Mouse (Mus musculus): ENCODE results near the gene Elac2.

Elac2 gene

DNA sequence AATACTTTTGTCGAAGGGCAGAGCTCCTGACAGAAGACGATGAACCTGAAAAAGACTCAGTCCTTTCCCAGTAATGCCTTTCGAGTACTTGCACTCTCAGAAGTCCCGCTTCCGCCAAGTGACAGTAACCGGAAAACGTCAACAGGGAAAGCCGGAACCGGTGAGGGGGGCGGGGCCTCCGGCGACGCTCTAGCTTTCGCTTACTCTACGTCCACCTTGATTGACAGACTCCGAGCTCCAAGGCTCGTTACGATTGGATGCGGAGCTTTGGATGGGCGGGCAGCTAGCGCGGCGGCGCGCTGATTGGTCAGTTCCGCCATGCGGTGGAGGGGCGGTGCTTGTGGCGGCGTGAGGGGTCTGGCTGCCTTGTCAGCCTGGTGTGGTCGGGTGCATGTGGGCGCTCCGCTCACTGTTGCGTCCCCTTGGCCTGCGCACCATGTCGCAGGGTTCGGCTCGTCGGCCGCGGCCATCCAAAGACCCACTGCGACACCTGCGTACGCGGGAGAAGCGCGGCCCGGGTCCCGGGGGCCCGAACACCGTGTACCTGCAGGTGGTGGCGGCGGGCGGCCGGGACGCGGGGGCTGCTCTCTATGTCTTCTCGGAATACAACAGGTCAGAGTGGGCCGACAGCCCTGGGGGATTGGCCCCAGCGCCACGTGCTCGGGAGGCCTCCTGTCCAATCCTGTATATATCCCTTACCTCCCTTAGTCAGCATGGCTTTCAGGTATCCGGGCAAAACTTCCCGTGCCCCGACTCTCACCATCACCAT lies at the start of gene Elac2:
TSS of gene Elac2 (plus strand) at position 319 of the 769 bp plus-strand sequence.
- peak; percentile 95 to 97 for DNase-seq

DNA sequence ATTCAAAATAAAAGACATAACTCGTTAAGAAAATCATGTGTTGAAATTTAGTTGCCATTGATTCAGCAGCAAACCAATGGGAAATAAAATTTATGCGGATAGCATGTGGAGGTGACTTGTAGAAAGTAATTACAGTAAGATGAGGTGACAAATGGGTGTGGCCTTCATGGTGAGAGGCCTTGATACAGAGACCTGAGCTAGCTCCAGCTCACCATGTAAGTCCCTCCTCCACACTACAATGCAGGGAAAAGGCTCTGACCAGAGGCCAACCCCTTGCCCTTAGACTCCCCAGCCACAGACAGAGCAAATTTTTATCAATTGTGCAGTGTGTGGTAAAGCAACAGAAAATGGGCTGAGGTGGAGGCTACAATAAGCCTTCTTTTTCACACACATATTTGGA lies 49.7 kb upstream of the Elac2 start:
- no peak for DNase-seq

DNA sequence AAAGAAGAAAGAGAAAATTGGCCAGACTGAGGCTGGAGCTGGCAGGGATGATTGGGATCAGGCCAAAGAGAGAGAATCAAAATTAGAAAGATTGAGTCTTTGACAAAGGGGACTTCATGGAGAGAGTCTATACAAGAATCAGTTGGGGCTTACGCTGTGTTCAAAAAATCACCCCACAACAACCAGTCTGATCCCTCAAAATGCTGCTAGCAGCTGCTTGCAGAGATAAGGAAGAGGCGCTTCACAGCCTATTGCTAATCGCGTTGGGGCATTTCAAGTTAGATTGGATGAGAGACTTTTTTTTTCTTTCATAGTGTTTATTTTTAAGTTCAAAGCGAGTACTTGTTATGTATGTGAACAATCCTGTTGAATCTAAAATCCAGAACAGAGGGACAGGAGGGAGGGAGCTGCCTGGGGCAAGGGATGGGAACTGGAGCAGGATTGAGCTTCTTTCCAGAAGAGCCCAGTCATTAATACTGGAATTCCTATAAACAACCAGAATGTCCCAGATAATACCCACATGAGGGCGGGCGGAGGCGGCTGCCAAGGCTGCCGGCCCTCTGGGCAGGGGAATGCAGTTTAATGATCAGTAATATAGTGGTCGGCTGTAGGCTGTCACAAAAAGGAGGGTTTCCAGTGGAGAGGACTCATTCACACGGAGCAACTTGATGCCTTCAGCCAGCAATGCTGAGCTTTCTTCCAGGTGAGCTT lies 47.6 kb upstream of the Elac2 start:
- DNase-seq, result no peak

DNA sequence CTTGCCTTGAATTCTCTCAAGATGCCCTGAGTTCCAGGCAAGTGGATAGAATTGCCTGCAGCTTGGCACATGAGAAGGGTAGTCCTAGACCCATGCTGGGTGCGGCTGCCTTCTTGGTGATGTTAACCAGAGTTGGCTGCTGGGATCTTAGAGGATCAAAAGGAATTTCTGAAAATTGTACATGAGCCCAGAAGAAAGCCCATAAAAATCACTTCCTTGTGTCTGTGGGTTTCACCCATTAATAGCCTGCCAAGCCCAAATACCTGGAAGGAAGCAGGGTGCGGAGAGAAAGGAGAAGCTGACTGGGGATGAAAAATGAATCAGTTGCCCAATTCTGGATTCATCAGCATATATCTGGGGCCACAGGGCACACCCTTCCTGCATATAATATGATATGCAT lies 41.6 kb upstream of the Elac2 start:
- no peak for DNase-seq

DNA sequence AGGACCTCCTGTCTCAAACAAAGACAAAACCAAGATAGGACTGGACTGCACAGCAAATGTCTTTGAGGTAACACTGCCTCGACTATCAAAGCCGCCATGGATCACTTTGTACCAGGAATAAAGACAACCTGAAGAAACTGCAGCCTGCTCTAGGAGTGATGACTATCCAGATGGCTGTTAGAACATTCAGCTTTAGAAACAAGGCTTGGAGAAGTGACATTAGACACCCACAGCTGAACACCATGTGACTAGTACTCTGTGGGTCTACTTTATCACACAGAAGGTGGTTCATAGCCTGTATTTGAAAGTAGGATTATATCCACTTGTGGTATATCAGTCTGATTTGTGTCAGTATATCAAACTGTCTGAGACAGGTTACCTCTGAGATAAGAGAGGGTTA lies 37.6 kb upstream of the Elac2 start:
- no peak for DNase-seq

DNA sequence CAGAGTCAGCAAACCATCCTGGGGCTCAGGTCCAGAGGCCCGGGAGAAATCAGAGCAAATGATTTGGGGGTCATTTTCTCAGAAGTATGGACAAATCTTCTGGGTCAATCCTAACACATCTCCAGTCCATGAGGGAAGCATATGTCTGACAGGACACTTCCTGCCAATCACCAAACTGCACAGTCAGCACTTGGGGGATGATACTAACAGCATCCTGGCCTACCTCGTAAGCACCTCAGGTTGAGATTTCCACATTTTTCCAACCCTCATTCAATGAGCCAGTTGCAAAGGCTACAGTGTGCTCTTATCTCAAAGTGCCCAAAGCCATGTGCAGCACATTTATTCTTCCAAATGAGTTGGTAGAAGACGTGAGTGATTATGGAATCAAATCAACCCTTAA lies 29.1 kb upstream of the Elac2 start:
- no peak for DNase-seq

DNA sequence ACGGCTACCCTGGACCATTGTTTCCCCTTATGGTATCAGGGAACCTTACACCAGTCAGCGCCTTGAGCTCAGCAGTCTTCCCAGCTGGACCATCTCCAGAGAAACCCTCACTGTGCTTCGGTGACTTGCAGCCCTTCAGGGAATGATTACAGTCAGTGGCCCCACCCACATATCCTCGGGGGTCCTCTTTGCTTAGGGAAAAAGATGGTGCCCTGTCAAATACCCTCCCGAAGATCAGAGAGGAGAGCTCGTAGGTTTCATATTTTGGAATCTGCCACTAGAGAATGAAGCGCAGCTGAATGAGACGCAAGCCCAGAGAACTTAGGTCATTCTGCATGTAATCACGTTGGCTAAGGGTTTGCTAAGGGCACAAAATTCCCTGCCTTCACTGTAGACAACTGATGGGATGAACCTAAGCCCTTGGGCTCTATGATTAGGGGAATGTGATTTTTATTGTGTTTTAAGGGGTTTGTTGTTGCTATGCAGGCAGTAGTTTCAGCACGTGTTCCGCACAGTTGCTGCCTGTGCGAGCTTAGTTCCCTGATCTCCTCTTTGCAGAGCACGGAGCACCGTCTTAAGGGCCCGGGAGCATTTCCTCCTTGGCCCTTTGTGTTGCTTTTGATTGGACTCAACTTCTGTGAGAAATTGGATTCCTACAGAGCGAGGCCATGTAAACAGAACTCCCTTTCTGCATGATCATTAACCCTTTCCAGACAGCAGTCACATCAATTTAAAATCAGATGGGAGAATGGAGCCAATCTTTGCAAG lies 21.7 kb upstream of the Elac2 start:
- no peak for DNase-seq

DNA sequence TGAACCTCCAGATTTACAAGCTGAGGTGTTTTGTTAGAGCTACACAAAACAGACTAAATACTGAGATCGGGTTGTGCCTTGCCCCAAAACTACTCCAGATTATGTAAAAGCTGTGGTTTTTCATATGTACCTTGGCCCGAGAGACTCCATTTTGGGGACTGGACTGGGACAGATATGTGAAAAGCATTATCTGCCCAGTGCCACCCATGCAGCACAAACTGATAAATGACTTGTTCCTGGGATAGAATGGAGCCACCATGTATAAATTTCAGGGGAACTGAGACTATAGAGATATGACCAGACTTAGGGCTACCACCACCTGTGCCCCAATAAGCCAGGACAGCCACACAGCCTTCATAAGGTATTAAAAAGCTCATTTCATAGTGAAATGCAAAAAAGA lies 16.2 kb upstream of the Elac2 start:
- no peak for DNase-seq

DNA sequence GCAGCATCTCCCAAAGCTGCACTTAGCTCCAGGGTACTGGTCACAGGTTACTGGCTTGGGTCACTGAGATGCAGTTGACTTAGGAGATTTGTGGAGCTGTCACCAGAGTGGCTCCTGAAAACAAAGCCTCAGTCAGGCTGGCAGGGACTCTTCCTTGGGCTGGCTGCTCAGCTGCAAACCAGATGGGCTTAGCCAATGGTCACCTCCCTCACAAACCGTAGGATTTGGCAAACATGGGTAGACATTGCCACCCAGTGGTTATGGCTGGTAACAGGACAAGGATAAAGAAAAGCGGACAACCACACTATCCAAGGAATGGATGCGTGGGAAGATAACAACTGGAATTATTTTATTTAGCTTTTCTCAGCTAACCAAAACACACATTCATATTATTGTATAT lies 10.3 kb upstream of the Elac2 start:
- no peak for DNase-seq

DNA sequence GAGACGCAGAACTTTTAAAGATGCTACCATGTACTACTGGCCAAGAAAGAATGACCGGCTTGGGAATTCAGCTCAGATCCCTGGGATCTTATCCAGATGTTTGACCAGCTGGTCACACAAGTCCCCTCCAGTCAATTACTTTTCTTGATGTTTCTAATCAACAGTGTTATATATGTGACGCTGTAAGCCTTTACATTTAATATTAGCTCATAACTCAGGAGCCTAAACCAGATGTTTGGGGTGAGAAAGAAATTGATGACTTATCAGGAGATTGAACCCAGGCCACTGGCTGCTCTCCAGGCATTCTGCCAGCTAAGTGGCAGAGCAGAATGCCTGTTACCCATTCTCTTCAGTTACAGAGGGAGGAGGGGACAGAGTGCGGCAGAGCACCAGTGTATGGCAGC lies 9.9 kb upstream of the Elac2 start:
- DNase-seq, result no peak

DNA sequence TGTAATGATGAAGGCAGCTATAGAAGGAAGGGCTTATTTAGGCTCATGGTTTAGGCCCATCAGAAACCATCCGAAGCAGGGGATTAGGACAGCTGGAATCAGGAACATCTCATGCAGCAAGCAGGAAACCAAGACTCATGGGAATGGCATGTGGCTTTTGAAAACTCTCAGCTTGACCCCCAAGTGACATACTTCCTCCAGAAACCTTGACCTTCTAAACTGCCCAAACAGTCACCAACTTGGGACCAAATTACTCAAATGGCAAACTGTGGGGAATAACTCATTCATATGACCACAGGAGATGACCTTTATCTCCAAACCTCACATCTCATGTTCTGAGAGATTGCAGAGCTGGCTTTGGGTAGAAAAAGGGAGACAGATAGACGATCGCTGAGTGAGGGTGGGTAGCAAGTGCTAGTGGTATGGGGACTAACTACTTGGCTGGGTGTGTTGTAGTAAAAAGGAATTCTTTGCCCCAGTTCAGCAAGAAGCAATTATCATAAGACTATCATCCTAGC lies 7.3 kb upstream of the Elac2 start:
- no peak for DNase-seq

DNA sequence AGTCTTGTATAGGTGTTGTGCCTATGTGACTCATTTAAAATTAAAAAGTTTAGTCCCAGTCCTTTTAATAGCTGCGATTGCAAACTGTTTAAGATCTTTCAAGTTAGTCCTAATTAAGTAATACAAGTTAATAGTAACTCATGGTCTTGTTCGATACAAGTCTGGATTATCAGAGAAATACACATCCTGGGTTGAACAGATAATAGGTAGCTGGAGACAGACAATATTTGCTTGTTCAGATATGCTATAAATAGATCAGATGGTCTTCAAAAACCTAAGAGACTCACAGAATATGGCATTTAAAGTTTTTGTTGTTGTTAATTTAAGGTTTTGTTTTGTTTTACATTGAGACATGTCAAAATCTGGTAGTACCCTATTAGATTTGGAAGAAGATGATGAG lies 6.4 kb upstream of the Elac2 start:
- no peak for DNase-seq

DNA sequence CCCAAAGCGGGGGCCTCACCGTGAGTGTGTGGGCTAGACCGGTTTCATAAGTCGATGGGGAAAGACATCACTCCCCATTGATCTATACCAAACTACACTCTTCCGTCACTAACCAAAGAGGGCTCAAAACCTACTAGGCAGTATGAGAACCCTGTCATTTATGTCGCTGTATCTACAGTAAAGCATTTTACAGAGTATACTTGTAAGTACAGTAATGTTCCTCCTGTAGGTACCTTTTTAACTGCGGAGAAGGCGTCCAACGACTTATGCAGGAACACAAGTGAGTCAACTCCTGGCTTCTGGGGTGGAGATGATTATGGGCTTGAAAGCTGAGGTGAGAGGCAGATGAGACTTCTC lies 629 bp downstream of the Elac2 start:
- DNase-seq, result no peak

DNA sequence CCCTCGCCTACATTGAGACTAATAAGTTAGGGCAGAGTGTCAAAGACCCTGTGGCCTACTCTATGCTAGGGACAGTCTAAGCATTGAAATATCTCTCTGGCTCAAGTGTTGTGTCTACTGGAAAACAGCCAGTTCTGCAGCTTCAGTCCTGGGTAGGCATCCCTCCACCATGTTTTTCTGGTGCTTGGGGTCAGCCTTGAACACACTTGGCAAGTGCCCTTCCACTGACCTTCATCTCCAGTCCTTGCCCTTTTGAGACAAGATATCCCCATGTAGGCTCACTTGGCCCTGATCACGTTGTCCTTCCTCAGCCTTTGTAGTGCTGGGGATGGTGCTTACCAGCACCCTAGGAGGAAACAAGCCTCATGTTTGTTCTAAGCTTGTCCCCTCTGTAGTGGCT lies 9.7 kb downstream of the Elac2 start:
- no peak for DNase-seq

DNA sequence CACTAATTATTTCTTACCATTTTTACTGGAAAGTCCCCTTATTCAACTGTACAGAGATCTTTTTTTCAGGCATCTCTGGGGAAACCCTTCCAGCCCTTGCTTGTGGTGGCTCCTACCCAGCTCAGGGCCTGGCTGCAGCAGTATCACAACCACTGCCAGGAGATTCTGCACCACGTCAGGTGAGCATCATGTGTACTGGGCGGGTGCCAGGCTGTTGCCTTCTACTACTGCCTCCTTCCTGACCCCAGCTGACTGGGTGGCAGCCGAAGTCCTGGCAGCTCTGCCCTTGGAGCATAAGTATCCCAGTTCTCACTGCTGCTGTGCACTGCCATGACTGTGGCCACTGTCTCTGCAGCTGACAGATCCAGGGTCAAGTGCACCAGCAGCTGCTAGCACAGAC lies 19.6 kb downstream of the Elac2 start:
- no peak for DNase-seq

DNA sequence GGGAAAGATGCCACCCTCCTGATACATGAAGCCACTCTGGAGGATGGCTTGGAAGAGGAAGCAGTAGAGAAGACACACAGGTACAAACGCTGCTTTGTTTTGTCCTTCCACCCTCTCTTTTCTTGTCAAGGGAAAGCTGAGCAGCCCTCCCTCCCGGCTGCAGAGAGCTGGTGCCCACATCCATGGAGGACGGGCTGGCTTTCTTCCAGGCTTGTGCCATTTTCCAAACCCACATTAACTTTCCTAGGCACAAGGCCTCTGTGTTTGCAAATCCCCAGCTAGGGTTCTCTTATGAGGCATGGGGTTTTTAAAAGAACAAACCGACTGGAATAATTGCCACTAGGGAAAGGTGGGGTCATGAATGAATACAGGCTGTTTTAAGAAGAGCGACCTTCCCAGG lies 20.8 kb downstream of the Elac2 start:
- no peak for DNase-seq

DNA sequence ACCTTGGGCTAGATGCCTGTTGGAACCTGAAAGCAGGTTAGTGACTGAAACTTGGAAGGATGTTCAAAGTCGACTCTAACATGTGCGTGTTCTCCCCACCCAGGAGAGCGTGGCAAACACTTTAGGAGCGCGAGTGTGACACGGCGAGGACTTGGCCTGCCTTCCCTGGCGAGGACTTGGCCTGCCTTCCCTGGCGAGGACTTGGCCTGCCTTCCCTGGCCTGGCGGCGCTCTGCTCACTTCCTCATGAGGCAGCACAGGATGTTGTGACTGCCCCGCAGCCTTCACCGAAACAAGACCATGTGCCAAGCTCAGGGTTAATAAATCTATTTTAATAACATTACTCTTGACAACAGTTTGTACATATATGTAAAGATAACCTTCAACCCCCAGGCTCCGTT lies 22.9 kb downstream of the Elac2 start:
- no peak for DNase-seq

DNA sequence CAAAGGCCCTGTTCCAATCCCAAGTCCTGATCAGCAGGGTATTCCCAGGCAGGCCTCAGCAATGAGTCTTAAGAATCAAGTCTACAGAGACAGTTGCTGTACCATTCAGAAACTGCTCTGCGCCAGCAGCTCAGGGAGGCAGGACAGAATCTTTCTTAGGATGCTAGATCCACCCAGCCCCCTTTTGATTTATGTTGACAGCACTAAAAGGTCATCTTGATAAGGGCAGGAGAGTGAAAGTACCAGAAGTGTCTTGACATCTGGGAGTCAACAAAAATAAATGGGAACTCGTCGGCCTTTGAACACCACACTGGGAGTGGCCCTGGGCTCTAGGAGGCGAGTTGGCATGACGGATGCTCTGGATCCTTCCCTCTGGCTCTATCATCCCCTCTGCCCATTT lies 24.8 kb downstream of the Elac2 start:
- no peak for DNase-seq

DNA sequence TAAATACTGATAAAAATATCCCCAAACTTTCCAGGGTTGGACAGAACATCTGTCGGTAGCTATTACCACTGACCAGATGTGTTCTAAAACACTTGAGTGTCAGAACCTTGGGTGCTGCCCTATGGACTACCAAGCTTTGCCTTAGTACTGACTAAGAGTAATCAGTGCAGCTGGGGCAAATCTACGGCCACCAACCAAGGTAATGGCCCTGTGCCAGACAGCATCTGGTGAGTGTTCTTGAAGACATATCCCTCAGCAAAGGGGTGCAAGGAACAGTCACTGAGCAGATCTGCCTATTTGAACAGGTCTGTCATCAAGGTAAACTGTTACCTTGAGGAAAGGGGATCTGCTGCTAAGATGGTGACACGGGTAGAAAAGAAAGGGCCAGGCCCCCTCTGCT lies 26.0 kb downstream of the Elac2 start:
- no peak for DNase-seq

DNA sequence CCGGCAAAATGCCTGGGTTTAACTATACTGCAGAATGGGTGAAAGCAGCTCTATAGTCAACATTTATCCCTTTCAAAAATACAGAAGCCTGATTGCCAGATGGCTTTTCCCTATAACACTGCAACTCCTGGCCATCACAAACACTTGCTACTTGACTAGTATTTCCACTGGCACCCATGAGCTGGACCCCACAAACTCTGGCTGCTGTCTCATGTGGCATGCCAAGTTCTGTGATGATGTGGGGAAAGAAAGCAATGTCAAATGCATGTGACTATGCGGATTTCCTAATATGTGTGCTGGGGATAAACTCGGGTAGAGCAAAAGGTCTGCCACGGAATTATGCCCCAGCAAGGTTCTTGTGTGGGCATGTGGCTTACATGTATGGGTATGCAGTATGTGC lies 27.2 kb downstream of the Elac2 start:
- no peak for DNase-seq

DNA sequence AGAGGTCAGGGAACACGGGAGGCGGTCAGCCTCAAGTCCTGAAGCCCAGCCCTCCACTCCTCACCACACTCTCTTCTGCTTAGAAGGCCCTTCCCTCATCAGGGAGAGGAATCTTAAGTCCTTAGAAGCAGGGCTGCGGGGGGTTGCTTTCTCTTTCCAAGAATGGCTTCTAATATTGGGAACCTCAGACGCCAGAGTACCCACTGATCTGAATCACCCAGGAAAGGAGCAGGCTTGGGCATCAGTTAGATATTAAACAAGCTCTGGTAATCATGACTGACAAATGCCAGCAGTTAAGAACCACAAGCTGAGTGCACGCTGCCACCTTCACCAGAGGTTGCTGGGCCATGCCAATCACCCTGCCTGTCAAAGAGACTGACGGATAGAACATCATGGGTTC lies 35.1 kb downstream of the Elac2 start:
- DNase-seq, result no peak

DNA sequence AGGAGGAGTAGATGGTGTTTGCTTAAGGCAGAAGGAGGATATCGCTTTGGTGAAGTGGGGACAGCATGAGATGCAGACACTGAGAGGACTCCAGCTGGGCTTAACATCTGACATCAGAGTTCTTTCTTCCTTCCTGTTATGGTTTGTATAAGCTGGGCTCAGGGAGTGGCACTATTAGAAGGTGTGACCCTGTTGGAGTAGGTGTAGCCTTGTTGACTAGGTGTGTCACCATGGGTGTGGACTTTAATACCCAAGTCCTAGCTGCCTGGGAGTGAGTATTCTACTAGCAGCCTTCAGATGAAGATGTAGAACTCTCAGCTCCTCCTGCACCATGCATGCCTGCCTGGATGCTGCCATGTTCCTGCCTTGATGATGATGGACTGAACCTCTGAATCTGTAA lies 37.9 kb downstream of the Elac2 start:
- DNase-seq, result no peak

DNA sequence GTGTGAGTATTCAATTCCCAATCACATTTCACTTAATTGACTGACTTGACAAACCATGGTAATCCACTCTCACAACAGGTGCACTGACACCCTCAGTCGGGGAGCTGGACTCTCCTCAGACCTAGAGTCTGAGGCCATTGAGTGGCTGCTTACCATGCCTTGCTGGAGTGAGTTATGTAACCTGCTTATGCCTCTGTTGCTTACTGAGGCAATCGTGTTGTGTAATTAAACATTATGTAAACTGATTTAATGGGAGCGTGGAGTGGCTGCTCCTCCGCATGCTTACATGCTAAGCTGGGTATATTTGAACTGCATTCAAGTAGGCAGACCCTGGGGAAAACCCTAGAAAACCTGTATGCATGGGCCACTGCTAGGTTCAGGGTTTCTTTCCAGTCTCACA lies 41.9 kb downstream of the Elac2 start:
- no peak for DNase-seq

DNA sequence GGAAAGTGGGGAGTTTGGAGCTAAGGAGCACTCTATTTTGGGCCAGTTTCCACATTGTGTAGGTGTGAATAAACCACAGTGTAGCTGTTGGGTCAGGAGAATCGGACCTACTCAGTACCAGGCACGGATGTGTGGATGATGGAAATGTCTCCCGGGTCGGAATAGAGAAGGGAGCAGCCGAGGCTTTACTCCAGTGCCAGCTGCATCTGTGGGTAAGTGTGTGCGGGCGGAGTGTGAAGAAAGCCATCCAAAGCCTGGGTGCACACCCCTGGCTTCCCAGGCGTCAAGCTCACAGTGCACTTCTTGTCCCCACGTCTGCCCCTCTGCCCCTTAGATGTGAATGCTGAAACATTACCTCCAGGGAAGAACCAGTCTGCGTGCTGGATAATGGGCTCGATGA lies 43.9 kb downstream of the Elac2 start:
- no peak for DNase-seq

Measured in thymus, adult 18-20 months (tissue).